Mouse (Mus musculus): ENCODE measurements around the gene Cdiptos.

The Cdiptos gene

DNA sequence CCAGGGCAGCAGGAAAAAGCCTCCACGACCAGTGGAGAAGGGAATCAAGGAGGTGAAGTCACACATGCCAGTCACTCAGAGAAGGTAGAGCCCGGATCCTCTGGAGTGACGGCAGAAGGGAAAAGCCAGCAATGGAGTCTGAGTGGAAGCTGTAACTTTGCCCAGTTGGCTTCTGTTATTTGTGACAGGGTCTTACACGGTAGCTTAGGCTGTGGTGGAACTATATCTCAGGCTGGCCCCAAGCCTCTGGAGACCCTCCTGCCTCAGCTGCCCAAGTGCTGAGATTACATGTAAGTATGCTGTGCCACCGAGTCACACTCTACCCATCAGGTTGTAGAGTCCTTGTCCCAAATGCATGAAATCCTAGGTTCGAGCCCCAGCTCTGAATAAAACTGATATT, 37.5 kb upstream of the Cdiptos start:
- DNase-seq, result no peak

DNA sequence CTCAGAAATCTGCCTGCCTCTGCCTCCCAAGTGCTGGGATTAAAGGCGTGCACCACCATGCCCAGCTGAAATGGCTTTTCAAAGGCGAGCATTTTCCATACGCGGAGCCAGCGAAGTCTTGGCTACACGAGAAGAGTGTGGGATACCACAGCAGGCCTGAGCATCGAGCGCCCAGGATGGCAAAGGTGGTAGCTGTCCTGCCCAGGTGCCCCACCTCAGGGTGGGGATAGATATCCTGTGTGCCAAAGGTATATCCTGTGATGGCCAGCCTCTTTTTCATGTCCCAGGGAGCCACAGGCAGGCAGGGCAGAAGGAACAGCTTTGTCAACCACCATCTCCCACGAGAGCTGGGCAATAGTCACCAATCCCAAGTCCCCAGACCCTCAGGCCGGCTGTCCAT, 36.9 kb upstream of the Cdiptos start:
- no peak for DNase-seq

DNA sequence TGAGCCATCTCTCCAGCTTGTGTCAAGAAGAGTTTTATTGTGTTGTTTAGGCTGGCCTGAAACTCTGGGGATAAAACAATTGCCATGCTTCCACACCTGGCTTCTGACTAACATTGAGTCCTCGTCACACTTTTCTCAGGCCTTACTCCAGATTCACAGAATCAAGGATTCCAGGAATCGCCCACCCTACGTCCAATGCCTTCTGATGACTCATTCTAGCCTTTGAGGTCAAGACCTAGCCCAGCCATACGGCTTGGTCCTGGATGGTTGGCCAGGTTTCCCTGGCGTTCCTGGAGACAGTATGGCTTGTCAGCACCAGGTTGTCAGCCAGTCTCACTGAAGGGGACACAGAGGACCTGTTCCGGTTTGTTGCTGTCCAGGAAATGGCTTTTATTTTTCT, 36.5 kb upstream of the Cdiptos start:
- no peak for DNase-seq

GRCm38 (mm10) chr7:127011717-127012116, 35.8 kb upstream of the Cdiptos start:
- no peak for DNase-seq

- DNase-seq, result no peak
Measured at GRCm38 (mm10) chr7:127011051-127011450, 35.2 kb upstream of the Cdiptos start.

- DNase-seq, result no peak
Measured at GRCm38 (mm10) chr7:127009307-127010085, 33.6 kb upstream of the Cdiptos start.

DNA sequence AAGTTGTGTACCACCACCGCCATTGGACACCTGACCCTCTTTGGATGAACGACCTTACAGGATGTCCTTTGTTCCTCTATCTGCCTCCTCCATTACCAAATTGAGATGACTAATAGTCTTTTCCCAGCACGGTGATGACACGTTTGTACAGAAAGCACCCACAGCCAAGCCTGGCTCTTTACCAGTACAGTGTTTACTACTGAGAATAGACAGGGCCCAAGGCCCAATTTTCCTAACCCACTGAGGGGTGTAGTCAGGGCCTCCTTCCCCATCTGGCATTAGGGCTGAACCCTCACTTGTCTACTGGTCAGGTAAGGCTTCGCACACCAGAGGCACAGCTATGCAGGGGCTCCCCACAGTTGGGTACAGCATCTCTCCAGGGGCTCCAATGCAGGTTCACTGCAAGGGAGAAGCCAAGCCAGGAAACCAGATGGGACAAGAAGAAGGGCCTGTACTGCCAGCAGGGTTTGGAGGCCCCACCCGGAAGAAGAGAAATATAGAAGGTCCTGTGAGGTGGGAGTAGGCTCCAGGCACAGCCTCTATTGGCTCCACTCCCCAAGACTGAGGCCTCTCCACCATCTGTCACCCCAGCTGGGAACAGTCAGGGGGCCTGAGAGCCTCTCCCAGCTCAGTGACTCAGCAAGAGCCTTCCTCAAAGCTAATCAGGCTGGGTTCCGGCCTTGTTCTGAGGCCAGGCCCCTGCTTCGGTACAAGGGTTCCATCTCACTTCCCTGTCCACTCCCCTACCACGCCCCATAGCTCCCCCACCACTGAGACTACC, 32.5 kb upstream of the Cdiptos start:
- peak; percentile 68 for DNase-seq

DNA sequence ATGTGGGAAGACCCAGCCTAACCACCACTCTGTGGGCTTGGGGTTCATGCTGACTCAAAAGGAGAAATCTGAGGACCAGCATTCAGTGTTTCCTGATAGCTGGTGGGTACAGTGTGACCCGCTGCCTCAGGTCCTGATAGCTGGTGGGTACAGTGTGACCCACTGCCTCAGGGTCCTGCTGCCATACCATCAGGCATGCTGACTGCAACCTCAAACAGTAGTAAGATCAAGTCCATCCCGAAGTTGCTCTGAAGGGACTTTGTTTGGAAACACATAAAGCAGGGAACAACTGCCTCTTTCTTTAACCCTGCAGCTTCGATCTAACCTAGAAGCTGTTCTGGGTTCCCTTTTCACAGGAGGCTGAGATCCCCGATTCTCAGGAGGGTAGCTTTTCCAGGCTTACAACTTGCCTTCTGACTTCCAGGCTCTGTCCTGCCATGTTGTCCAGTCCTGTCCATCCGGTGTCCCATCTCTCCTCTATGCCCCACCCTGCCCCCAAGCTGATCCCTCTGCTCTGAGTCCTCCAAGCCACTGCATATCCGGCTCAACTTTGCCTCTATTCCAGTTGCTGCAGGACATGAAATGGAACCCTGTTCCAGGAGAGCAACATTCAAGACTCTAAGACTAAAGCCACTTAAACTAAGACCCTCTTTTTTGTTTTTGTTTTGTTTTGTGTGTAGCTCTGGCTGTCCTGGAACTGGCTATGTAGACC, 31.6 kb upstream of the Cdiptos start:
- no peak for DNase-seq

DNA sequence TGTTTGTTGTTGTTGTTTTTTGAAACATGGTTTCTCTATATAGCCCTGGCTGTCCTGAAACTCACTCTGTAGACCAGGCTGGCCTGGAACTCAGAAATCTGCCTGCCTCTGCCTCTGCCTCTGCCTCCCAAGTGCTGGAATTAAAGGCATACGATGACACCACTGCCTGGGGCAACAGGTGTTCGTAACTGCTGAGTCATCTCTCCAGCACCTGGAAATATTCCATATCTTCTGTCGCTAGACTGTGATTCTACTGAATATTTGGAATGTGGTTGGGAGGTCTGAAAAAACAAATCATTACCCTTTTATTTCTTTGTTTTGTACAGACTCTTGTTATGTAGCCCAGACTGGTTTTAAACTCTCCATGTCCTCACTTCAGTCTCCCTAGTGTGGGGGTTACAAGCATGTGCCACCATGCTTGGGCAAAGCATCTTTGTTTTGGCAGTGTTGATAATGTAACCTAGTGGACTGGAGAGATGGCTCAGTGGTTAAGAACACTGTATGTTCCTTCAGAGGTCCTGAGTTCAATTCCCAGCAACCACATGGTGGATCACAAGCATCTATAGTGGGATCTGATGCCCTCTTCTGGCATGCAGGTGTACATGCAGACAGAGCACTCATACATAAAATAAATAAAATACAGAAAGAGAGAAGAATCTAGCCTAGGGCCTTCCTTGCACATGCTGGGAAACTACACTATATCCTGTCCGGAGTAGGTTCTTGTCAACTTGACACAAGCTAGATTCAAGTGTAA, 28.4 kb upstream of the Cdiptos start:
- no peak for DNase-seq

DNA sequence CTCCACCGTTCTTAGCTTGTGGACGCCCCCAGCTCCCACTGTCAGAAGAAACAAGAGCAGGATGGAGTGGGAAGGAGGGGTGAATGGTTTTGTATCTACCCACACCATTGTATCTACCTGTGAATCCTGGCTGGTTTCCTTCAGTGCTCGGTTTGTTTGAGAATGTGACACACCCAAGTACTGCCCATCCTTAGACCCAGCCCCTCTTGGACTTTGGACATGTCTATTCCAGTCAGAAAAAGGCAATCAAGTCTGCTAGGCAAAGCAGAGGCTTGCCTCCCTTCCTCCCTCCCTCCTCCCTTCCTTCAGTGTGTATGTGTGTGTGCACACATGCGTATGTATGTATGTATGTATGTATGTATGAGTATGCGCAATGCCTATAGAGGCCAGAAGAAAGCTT, 27.7 kb upstream of the Cdiptos start:
- no peak for DNase-seq

DNA sequence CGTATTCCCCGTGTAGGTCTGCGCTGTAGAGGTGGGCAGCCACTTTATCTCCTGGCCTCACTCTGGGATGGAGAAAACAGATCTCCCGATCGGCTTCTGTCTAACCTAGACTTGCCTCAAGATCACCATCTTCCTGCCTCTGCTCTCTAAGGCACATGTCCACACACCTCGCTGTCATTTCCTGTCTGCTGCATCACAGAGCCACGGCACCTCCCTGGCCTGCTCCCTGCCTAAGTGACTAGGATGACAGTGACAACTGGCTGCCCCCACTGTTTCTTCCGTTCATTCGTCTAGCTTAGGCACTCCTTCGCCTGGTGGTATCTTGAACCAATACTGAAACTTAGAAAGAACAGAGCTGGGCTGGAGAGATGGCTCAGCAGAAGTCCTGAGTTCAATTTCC, 23.7 kb upstream of the Cdiptos start:
- DNase-seq, result no peak

DNA sequence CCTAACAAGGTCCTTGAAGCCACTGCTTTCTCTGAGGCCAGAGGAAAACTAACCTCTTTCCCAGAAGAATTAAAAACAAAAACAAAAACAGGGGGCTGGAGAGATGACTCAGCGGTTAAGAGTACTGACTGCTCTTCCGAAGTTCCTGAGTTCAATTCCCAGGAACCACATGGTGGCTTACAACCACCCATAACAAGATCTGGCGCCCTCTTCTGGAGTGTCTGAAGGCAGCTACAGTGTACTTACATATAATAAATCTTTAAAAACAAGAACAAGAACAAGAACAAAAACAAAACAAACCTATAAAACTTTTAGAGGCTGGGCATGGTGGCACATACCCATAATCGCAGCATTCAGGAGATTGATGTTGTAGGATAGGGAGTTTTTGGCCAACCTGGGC, 20.6 kb upstream of the Cdiptos start:
- DNase-seq, result no peak

GRCm38 (mm10) chr7:126988816-126989215, 12.9 kb upstream of the Cdiptos start:
- DNase-seq, result no peak

- peak; percentile 49 for DNase-seq
Measured at GRCm38 (mm10) chr7:126986319-126986718, 10.4 kb upstream of the Cdiptos start.

DNA sequence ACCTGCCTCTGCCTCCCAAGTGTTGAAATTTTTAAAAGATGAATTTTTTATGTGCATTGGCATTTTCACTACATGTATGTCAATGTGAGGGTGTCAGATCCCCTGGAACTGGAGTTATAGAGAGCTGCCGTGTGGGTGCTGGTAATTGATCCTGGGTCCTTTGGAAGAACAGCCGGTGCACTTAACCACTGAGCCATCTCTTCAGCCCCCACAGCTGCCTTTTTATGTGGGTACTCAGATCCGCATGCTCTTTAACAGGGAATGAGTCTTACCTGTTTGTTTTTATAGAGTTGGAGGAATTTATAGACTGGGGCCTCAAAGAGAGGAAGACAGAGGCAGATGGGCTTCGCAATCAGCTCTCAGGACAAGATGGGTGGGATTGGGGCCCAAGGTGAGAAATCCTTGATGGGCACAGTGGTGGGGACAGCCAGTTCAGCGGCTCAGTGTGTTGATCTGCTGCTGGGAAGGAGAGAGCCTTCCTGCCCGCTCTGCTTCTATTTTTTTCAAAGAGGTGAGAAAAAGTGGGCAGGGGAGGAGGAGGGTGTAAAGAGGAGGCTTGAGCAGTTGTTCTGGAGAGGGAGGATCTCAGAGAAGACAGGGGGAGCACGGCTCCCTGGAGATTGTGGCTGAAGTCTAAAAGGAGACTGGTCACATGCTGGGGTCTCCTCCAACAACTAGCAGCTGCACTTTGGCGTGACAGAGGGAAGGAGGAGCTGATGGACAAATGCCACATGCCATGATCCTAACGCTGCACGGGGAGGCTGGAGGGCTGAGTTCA, 9.0 kb upstream of the Cdiptos start:
- DNase-seq, result peak; percentile 32

GRCm38 (mm10) chr7:126983113-126983512, 7.2 kb upstream of the Cdiptos start:
- no peak for DNase-seq

DNA sequence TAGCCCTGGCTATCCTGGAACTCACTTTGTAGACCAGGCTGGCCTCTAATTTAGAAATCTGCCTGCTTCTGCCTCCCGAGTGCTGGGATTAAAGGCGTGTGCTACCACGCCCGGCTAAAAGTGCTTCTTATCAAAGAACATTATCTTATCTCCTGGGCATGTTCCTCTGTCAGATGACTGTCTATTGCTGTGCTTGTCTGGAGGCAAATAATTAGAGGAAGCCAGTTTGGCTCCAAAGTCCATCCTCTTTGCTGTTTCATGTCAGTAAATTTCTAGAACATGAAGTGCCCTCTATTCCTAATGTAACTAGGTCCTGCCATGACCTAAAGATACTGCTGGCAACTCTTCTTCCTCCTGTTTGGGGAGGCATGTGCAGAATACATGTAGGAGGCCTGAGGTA, 6.2 kb upstream of the Cdiptos start:
- DNase-seq, result no peak

- no peak for DNase-seq
Measured at GRCm38 (mm10) chr7:126981601-126982000, 5.7 kb upstream of the Cdiptos start.

DNA sequence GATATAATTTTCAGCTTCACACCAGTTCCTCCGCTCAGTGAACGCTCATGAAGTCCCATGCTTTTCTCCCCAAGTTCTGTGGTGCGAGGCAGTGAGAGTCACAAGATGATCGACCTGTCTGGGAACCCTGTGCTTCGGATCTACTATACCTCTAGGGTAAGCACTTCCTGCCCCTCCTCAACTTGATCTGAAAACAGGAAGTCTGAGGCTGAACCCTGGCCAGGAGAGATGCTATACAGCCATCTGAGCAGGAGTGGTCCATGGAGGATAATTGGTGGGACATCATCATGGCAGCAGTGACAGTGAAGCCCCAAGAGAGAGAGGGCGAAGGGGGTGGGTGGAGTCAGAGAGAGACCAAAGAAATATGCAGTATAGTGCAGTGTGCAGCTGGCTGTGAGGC, 2.9 kb upstream of the Cdiptos start:
- DNase-seq, result no peak

DNA sequence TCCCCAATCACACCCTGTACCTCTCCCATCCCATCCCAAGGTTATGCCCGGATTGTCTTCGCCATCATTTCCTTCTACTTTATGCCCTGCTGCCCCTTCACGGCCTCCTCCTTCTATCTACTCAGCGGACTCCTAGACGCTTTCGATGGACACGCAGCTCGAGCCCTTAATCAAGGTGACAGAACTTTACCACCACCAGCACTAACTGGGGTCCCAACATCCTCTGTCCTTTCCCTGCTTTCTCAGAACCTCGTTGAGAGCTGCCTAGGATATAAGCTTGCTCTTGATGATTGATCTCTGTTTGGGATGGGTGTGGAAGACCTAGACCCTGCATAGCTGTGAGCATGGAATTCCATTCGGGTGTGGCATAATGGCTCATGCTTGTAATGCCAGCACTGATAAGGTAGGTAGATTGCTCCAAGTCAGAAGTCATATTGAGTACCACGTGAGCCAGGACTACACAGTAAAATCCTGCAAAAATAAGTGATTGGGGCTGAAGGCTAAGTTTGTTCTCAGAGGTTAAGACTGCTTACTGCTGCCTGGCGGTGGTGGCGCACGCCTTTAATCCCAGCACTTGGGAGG, 1.1 kb upstream of the Cdiptos start:
- DNase-seq, result peak; percentile 9

- DNase-seq, result no peak
Measured at GRCm38 (mm10) chr7:126975893-126975949, 177 bp downstream of the Cdiptos start, which contains the start of gene Cdipt. Gene Cdipt (plus strand): TSS chr7:126975914.

DNA sequence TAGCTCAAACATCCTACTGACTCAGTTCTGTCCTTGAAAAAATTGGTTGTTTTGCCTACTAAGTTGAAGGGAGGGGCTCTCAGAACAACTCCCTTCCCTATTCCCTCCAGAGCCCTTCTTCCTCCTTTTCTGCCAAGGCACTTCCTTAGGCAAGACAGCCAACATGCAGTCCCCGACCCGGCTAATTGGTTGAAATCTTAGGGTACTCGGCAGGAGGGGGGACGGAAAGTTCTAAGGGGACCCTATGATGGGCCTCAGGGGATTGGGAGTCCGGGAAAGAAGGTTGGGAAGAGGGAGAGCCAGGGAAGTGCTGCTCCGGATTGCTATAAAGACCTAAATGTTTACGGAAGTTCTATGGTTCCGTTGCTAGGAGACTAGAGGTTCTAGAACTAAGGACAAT, 405 bp downstream of the Cdiptos start:
- DNase-seq, result peak; percentile 7
